Mouse (Mus musculus): ENCODE measurements around the gene Dlx6. TPM values are rescaled to one million over a fixed set of nuclear protein-coding genes. Genes with fewer than 3 reads are reported as not detected.

The Dlx6 gene
- polyA plus RNA-seq, 1 experiment from 2014 or later, result not detected

GRCm38 (mm10) chr6:6881638-6882190 is 18.6 kb downstream of the Dlx6 start, which contains the start of gene Dlx5:
Dlx5 (minus strand) TSS chr6:6882085.
- Histone ChIP-seq H3K9ac (peak within 1 kb of the TSS; percentile 17), H3K36me3 (ENCODE audit: insufficient read depth) (no peaks in the 10 kb centered on the region), H3K4me2 (peak within 1 kb of the TSS; percentile 78), H3K27me3 (ENCODE audit: insufficient read depth, low read length) (peaks cover 76% of the 10 kb centered on the region), H3K9me3 (ENCODE audit: low read depth, low read length) (no peaks in the 10 kb centered on the region), H3K27ac (ENCODE audit: low read depth) (no peak within 1 kb of the TSS), H3K4me3 (ENCODE audit: low read depth, low read length) (peak within 1 kb of the TSS; percentile 44), H3K4me1 (ENCODE audit: insufficient read depth) (no peaks in the 10 kb centered on the region)
- no peak for TF ChIP-seq CTCF (IDR thresholded peaks at IDR 0.05; ENCODE audit: low read depth)
- ATAC-seq (ENCODE audit: insufficient read depth), result peak; percentile 83
- WGBS, result under 1% methylated on average over 40 of the region's 42 CpGs
- peak; percentile 73 for DNase-seq

GRCm38 (mm10) chr6:6882266-6882797 is 19.2 kb downstream of the Dlx6 start:
- 5% methylated on average over 10 of the region's 11 CpGs for WGBS
- TF ChIP-seq CTCF (IDR thresholded peaks at IDR 0.05; ENCODE audit: low read depth), result no peak
- ATAC-seq (ENCODE audit: insufficient read depth) (peak; percentile 16; the same call in 1 of the 2 replicates), DNase-seq (no peak)
- H3K4me2 ChIP-seq, result peak overlapping the region; percentile 78
- H3K4me1 ChIP-seq (ENCODE audit: insufficient read depth), result no peaks in the 10 kb centered on the region
- no peaks in the 10 kb centered on the region for H3K9me3 ChIP-seq (ENCODE audit: low read depth, low read length)
- peak overlapping the region; percentile 44; the same call in 1 of the 2 replicates for H3K4me3 ChIP-seq (ENCODE audit: low read depth, low read length)
- H3K27me3 ChIP-seq (ENCODE audit: insufficient read depth, low read length), result peaks cover 70% of the 10 kb centered on the region
- no peak overlapping the region for H3K9ac ChIP-seq
- H3K36me3 ChIP-seq (ENCODE audit: insufficient read depth), result no peaks in the 10 kb centered on the region
- H3K27ac ChIP-seq (ENCODE audit: low read depth), result no peak overlapping the region

- 3% methylated on average over 12 of the region's 12 CpGs for WGBS
- H3K27me3 ChIP-seq (ENCODE audit: insufficient read depth, low read length), result peaks cover 49% of the 10 kb centered on the region
- H3K9ac ChIP-seq, result no peak overlapping the region
- H3K9me3 ChIP-seq (ENCODE audit: low read depth, low read length), result no peaks in the 10 kb centered on the region
- H3K4me1 ChIP-seq (ENCODE audit: insufficient read depth), result no peaks in the 10 kb centered on the region
- H3K4me3 ChIP-seq (ENCODE audit: low read depth, low read length), result no peak overlapping the region
- H3K27ac ChIP-seq (ENCODE audit: low read depth), result no peak overlapping the region
- TF ChIP-seq CTCF (IDR thresholded peaks at IDR 0.05; ENCODE audit: low read depth), result peak; percentile 89
- H3K4me2 ChIP-seq, result no peak overlapping the region
- ATAC-seq (ENCODE audit: insufficient read depth), result 0 out of 2 replicates have a peak, but pooled peaks have one; percentile 21
- peak; percentile 89 for DNase-seq
- no peaks in the 10 kb centered on the region for H3K36me3 ChIP-seq (ENCODE audit: insufficient read depth)
Measured at GRCm38 (mm10) chr6:6884897-6885296, 21.8 kb downstream of the Dlx6 start.

GRCm38 (mm10) chr6:6886225-6886624 is 23.1 kb downstream of the Dlx6 start:
- Histone ChIP-seq H3K9me3 (ENCODE audit: low read depth, low read length) (no peaks in the 10 kb centered on the region), H3K4me2 (no peak overlapping the region), H3K4me1 (ENCODE audit: insufficient read depth) (no peaks in the 10 kb centered on the region), H3K36me3 (ENCODE audit: insufficient read depth) (no peaks in the 10 kb centered on the region), H3K4me3 (ENCODE audit: low read depth, low read length) (no peak overlapping the region), H3K27ac (ENCODE audit: low read depth) (no peak overlapping the region), H3K9ac (no peak overlapping the region), H3K27me3 (ENCODE audit: insufficient read depth, low read length) (peaks cover 40% of the 10 kb centered on the region)
- TF ChIP-seq CTCF (IDR thresholded peaks at IDR 0.05; ENCODE audit: low read depth), result no peak
- WGBS, result 72% methylated on average over 3 of the region's 3 CpGs
- ATAC-seq (ENCODE audit: insufficient read depth) (no peak), DNase-seq (no peak)

DNA sequence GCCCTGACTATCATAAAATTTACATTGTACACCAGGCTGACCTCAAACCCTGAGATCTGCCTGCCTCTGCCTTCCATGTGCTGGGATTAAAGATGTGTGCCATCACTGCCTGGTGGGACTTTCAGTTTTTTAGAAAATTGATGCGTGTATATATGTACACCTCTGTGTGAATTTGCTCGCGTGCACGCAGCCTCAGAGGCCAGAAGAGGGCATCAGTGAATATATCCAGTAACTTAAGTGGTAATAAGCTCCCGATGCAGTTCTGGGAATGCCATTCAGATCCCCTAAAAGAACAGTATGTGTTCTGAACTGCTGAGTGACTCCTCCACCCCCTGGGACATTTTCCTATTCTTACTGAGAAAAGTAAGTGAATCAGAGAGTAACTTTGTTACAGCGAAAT is 26.9 kb downstream of the Dlx6 start:
- Histone ChIP-seq H3K4me1 (ENCODE audit: insufficient read depth) (no peaks in the 10 kb centered on the region), H3K36me3 (ENCODE audit: insufficient read depth) (no peaks in the 10 kb centered on the region), H3K9me3 (ENCODE audit: low read depth, low read length) (no peaks in the 10 kb centered on the region), H3K4me3 (ENCODE audit: low read depth, low read length) (no peak overlapping the region), H3K27me3 (ENCODE audit: insufficient read depth, low read length) (peaks cover 12% of the 10 kb centered on the region), H3K9ac (no peak overlapping the region), H3K27ac (ENCODE audit: low read depth) (no peak overlapping the region), H3K4me2 (no peak overlapping the region)
- WGBS, result 64% methylated on average over 6 of the region's 6 CpGs
- no peak for DNase-seq
- 0 out of 2 replicates have a peak, but pooled peaks have one; percentile 15 for TF ChIP-seq CTCF (IDR thresholded peaks at IDR 0.05; ENCODE audit: low read depth)
- ATAC-seq (ENCODE audit: insufficient read depth), result no peak

DNA sequence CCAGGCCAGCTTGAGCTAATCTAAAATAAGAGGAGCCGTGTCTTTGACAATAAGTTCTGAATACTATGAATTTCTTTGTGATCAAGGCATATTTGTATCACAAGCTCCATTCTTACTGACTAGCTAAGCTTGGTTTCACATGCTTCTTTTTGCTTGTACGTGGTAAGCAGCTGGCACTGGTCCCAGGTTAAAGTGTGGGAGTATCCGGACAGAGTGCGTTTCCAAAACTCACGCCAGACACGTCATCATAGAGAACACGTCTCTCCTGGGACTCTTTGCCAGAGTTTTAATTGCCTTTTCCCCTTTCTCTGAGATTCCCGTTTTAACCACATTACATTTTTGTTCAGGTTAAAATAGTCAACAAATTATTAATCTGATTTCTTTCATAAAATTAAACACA is 46.5 kb downstream of the Dlx6 start:
- Histone ChIP-seq H3K27me3 (ENCODE audit: insufficient read depth, low read length) (no peaks in the 10 kb centered on the region), H3K36me3 (ENCODE audit: insufficient read depth) (no peaks in the 10 kb centered on the region), H3K9ac (no peak overlapping the region), H3K27ac (ENCODE audit: low read depth) (no peak overlapping the region), H3K4me2 (no peak overlapping the region), H3K4me3 (ENCODE audit: low read depth, low read length) (no peak overlapping the region), H3K4me1 (ENCODE audit: insufficient read depth) (no peaks in the 10 kb centered on the region), H3K9me3 (ENCODE audit: low read depth, low read length) (no peaks in the 10 kb centered on the region)
- DNase-seq (peak; percentile 75), ATAC-seq (ENCODE audit: insufficient read depth) (no peak)
- no peak for TF ChIP-seq CTCF (IDR thresholded peaks at IDR 0.05; ENCODE audit: low read depth)
- WGBS, result 43% methylated on average over 8 of the region's 8 CpGs

DNA sequence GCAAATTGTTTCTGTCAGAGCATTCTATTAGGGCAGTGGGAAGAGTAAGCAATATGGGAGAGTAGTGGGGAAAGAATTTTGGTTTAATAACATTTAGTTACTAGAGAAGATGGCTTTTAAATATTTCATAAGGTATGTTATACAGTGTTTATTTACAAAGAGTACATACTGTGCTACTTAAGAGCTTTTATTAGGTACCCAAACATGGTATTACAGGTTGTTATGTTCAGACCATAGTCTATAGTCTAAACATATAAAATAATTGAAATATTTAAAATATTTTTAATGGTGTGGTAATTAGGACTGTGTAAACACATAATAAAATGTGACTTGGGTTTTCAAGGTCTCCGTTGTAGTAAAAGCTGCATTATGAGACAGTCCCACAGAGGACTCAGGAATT is 51.2 kb downstream of the Dlx6 start:
- TF ChIP-seq CTCF (IDR thresholded peaks at IDR 0.05; ENCODE audit: low read depth), result no peak
- Histone ChIP-seq H3K4me2 (no peak overlapping the region), H3K9me3 (ENCODE audit: low read depth, low read length) (no peaks in the 10 kb centered on the region), H3K9ac (no peak overlapping the region), H3K4me1 (ENCODE audit: insufficient read depth) (no peaks in the 10 kb centered on the region), H3K27me3 (ENCODE audit: insufficient read depth, low read length) (no peaks in the 10 kb centered on the region), H3K27ac (ENCODE audit: low read depth) (no peak overlapping the region), H3K4me3 (ENCODE audit: low read depth, low read length) (no peak overlapping the region), H3K36me3 (ENCODE audit: insufficient read depth) (no peaks in the 10 kb centered on the region)
- 66% methylated on average over 1 of the region's 1 CpGs for WGBS
- ATAC-seq (ENCODE audit: insufficient read depth), result no peak
- no peak for DNase-seq

Data from lung, embryonic 14.5 days (tissue).